Mouse (Mus musculus) lung, postnatal 25 days (tissue): ENCODE measurements at regions not wholly inside any gene's neighbourhood (a gene's known extent, or its start where the extent isn't known, plus 50 kb on each side); places are given as distances from the start of the nearest gene placed in this dataset.

Experiments used
- DNase-seq: peaks from one replicate; pipeline ENCODE4 v3.0.0; 2022; ENCODE audit warnings: low spot score

DNA sequence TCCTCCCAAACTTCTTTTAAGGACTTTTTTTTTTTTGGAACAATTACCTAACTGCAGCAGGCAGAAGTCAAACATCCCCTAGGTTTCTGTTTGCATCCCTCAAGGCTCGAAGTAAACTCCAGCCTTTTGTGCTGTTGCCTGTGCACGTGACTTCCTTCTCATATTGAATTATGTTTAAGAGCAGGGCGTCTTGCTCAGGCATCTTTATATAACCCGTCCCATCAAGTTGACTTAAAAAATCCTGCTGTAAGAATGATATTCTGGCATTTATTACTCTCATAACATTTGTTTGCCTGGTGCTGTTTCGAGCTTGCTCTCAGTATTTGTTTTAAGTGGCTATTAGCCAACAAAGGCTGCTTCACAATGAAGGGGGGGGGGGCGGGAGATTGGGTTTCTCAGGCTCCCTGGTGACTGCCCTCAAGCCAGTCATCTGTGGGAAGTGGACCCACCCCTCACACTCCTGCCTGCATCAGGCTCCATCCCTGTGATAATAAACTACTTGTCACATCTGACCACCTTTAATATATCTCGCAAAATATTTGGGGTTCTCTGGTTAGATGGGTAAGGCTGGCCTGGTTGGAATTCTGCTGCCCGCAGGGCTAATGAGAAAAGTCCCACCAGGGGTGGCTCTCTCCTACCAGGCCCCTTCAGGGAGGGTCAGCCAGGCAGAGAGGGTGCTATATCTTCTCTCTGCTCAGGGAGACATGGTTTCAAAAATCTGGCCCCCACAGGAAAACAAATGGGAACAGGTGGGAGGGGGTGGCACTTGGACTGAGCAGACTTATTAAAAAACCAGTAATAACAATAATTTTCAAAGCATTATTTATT lies 277.1 kb upstream of the Atp5g3 start:
- peak; percentile 8 for DNase-seq

DNA sequence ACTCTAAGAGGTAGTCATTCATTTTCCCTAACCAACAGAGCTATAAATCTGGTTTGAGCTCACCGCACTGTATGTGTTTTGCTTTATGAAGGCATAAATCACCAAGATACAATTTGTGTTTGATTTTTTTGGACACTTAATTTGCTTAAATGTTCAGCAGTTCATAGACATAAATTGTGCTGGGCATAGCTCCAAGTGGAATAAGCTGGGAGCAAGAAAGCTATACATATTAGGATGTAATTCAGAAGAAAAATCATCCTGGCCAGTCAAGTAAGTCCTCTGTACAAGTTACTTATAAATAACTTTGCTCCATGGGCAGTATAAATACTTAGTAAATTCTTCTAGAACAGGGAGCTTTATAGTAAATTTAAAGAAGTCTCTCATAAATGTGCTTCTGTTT lies 267.0 kb upstream of the Atp5g3 start:
- DNase-seq = no peak

DNA sequence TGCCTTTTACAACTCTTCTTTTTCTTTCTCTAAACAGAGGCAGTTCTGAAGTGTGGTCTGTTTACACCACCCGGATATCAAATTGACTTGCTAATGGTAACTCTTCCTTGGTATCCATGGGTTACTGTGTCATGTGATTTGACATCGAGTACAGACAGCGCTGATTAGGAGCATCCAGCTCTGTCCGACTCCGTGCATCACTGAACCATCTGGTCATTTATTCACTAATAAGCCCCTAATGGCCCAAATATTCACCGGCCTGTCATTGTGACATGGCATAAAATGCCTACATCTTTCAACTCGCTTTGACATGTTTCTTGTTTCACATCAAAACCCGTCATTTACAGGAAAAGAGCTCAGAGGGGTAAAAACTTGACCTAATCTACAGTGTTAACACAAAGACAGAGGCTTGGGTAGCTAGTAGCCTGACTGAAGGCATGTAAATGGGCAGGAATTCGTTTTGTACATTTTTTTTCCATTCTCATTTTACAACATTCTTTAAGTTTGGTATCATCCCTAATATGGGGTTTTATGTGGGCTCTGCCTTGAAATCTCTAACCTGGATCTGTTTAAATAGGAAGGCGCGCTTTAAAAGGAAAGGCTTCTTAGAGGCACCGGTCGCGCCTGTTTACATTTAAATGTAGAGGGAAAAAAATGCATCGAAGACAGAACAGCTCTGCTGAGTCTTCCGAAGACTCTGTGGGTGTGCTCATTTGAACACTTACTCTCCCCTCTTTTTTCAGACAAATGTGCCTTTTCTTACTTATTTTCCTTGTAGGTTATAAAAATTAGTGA lies 257.8 kb upstream of the Atp5g3 start:
- no peak for DNase-seq

DNA sequence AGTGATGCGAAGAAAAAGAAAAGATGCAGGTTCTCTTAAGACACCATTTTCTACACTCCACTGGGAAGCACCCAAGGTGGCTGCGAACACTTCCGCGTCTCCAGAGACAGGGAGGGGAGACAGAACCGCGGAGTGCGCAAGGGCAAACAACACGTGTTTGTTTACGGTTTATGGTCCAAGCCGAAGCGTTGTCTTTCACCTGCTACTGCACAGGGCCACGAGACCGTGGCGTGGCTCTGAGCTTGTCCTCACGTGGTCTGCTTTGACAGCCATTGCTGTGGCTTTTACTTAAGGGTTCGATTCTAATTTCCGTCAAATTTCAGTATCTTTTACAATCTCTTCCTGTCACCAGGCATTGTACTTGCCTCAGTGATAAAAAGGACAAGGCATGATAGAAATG lies 257.2 kb upstream of the Atp5g3 start:
- DNase-seq = no peak

DNA sequence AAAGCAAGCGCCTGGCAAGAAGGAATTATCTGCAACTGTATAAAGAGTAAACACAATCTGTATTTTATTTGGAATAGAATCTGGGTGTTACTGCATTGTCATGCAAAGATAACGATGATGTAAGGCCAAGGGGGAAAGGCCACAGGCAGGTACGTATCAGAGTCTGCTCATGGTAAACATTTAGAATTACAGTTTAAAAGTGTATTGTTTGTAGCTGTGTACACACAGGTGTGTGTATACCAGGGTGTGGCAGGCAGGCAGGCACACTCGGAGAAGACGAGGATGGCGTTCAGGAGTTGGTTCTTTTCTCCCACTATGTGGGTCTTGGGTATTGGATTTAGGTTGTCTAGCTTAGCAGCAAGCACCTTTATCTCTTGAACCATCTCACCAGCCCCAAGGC lies 242.9 kb upstream of the Atp5g3 start:
- DNase-seq = no peak

DNA sequence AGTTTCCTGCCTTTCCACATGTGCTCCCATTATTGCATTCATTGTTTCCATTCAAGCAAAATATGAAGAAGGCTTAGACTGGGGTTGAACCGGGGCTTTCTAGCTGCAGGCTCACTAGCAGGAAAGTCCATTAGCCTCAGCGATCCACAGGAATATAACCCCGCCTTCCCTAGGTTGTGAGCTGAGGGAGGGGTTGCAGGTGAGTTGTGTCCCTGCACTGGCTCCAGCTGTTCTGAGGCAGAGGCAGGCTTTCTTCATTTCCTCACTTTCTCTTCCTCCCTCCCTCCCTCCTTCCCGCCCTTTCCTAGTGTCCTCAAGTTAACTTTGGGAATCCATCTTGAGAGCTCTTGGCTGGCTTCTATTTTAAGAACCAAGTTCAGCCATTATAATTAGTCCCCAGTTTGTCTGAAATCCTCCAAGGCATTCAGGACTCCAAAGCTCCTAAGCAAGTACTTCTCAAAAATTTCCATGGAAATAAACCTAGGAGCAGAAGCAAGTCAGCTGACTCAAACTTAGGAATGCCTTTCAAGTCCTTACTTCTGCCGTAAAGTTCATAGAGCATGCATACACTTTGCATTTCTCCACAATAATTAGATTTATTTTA lies 242.2 kb upstream of the Atp5g3 start:
- DNase-seq = no peak

DNA sequence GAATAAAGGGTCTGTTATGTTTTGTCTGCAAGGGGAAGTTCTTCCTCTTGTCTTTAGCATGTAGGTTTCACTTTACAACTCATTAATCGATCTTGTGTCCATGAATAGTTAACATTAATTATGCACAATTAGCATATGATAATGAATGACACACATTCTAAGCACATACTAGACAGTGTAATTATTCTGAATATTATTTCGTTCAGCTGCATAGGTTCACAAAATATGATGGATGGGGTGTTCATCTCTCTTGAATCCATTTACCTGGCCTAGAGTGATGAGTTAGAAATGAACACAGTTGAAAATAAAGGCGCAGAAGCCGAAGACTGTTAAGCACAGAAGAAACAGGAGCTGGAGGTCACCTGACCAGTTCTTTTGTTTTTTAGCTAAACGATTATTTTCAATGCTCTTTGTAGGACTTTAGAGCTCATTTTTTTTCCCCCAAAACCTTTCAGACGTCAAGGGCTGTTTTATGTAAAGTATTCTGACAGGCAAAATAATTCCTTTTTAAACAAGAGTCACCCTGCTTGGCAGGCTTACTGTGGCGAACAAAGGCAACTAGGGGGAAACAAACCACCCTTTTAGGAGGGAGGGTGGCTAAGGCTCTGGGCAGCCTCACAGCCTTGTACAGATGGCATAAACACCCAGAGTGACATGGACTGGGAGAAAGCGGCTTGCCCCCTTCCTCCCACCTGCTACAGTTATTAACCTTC lies 241.6 kb upstream of the Atp5g3 start:
- DNase-seq = no peak

DNA sequence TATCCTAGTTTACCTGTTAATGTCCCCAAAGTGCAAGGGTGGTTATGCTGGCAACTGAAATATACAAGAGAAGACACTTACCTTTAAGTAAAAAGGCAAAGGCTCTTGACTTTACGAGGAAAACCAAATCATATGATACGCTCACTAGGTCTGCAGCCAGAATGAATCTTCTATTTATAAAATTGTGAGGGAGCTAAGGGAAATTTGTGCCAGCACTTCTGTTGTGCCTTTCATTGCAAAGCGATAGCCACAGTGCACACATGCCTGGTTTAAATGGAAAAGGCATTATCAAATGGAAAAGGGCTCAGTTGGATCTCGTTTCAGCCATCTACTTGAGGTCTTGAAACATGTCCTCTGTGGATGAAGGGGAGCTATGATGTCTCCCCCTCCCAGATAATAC lies 236.1 kb upstream of the Atp5g3 start:
- DNase-seq = no peak

DNA sequence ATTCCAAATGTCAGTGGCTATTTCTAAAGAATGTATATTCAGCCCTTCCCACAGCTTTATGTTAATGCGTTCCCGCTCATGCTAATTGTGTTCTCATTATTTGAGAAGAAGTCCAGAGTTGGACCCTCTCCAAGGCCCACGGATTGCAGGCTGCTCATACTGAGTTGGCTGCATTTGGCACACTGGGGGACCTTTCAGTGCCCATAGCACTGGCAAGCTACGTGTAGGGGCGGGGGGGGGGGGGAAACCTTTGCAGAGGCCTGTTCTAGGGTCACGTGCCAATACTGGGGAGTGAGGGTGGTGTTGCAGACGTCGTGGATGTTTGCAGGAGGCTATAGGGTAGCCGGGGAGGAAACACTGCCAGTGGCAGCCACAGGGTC lies 225.5 kb upstream of the Atp5g3 start:
- no peak for DNase-seq

DNA sequence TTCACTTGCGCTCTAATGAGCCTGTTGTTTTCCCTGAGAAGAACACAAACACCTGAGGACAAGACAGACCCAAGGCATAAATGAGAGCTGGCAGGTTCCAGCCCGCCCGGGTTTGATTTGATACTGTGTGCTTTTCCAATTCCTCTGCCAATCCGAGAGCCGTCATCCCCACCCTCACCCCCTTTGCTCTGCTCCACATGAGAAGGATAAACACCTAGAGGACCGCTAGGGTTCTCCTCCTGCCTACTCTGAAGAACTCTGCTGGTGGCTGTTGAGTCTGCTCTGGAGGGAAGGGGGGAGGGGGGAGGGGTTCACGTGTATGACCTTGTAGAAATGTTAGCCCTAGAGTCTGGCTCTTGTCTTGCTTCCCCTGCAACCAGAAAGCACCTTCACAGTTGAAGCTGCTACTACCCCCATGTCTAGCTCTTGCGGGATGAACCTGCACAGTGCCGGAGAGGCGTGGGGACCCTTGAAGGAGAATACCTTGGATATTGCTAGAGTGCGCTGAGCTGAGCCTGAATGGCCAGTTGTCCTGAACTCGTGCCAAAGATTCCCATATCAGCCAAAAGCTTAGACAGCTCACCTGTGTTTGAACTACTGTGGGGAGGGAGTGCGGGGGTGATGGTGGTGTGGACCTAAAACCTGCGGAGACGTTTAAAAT lies 225.0 kb upstream of the Atp5g3 start:
- no peak for DNase-seq

DNA sequence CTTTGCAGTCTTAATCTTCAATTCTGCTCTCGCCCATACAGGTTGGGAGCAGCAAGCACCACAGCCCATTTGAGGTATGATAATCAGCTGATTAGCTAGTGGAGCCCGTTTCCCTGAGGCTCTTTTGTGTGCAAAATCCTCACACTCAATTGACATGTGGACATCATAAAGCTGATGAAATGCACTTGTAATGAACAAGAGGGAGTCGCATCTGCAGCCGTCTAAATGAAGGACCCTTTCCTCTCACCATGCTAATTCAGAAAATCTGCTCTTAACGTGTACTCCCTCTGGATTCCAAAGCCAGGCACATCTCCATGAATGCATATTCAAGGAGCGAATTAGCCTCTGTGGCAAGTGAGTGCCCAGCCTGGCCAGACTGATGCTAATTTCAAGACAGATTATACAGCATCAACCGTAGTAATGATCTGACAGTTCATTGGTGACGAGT lies 219.0 kb upstream of the Atp5g3 start:
- no peak for DNase-seq

DNA sequence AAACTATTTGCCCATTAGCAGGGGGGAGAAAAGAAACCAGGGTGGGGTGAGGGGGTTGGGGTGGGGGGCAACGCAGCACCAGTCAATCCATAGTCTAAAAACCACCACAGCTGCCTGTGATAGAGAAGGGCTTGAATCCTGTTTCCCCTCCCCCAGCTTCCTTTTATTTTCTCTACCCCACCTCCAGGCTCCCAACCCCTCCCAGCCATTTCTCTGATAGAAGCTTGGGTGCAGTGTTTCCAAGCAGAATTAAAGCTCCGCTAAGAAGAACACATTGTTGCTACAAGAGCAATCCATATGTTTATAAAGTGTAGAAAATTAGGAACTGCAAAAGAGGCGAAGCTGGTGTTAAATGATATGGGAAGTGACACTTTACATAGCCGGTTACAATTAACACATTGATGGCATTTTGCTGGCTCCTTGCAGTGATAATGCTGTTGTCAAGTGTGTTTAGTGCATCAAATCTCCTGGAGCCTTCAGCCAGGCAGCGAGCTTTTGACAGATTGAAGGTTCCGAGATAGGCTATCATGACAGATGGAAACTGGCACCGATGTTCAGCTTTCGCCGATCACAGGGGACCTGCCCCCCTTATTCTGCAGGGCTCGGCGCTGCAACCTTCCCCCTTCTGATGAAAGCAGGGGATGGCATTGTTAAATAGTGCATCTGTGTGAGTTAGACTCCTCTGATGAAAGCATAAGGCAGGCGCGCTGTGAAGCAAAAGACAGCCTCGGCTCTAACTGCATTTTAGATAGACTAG lies 217.8 kb upstream of the Atp5g3 start:
- DNase-seq = no peak

DNA sequence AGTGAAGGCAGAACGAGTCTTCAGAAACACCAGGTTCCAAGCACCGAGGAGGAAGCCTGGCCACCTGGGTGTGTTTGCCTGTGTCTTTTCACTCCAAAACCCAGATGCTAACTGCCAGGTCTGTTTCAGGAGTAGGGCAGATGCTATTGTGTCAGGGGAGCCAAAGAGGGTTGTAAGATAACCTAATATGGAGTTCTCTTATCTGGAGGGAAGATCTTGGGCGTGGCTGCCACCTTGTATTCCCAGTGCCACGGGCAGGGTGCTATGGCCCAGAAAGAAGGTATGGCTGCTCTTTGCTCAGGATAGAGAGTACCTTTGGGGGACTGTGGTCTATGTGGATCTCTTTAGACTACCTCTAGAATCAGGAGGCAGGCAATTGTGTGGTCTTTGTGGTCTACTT lies 216.0 kb upstream of the Atp5g3 start:
- DNase-seq = no peak

DNA sequence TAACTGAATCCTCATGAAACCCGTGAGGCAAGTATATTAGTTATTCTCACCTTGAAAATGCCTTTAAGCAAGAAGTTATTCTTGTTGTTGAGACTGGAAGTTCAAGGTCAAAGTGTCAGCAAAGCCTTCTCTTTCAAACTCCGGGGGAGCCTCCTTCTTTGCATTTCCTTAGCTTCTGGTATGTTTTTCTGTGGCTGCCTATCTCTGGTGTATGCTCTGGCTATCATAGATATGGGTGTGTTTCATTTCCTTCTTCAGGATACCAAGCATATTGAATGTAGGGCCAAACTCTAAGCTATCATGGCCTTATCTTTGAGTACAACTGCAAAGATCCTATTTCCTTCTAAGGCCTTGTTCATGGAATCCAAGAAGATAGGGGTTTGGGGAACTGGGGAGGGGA lies 213.1 kb upstream of the Atp5g3 start:
- no peak for DNase-seq

DNA sequence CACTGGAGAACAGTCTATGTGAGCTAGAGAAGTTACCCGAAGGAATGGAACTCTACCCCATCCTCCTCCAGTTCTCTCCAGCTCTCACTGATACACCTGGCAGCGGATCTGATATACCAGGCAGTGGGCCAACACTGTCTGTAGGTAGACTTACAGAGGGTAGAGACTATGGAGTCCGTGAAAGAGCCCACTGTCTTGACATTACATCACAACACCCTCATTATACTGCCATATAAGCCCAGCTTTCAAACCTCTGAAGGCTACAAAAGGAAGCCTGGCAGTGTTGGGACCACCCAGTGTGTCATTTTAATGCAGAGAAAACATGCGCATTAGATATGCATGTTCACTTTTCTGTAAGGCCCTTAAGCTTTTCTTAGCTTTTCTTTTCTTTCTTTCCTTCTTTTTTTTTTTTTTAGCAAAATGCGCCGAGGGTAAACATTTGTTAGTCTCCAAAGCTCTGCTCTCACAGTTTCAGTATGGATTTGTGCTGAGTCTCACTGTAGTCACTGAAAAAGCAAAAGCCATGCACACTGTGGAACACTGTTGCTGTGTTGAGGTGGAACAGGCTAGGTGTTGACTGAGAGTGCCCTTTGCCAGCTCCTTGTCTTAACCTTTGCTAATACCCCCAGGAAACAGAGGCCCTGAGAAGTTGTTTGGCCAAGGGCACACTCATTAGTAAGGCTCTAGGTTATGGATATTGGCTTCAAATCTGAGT lies 212.4 kb upstream of the Atp5g3 start:
- DNase-seq = no peak

DNA sequence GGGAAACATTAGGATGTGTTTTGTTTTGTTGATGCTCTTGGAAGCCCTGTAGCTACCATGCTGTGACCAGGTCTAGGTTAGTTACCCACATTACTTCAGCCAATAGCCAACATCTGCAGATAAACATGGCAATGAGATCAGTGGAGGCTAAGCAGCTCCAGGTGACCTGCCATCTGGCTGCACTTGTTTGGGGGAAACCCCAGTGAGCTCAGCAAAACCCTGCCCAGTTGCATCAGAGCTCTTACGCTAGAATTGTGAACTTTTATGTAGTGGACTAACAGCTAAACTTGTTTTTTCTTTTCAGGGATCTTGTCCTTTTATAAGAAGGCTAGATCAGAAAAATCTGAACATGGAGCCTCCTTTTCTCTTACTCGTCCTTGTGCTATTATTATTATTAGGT lies 211.8 kb upstream of the Atp5g3 start:
- no peak for DNase-seq

DNA sequence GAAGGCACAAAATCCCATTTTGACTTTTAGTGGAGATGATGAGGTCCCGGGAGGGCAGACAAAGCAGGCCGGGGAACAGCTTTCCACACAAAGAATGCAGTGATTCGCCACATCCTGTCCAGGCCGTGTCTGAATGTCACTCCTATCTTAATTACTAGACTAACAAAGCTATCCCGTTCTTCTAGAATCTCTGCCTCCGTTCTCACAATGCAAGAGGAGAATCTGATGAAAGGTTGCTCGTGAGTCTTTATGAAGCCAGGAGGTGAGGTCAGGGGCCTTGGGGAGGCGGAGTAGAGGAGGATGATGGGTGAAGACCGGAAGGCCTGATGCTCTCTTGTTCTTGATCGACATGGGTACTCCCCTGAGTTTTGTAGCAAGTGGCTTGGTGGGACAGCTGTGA lies 208.9 kb upstream of the Atp5g3 start:
- DNase-seq = no peak

DNA sequence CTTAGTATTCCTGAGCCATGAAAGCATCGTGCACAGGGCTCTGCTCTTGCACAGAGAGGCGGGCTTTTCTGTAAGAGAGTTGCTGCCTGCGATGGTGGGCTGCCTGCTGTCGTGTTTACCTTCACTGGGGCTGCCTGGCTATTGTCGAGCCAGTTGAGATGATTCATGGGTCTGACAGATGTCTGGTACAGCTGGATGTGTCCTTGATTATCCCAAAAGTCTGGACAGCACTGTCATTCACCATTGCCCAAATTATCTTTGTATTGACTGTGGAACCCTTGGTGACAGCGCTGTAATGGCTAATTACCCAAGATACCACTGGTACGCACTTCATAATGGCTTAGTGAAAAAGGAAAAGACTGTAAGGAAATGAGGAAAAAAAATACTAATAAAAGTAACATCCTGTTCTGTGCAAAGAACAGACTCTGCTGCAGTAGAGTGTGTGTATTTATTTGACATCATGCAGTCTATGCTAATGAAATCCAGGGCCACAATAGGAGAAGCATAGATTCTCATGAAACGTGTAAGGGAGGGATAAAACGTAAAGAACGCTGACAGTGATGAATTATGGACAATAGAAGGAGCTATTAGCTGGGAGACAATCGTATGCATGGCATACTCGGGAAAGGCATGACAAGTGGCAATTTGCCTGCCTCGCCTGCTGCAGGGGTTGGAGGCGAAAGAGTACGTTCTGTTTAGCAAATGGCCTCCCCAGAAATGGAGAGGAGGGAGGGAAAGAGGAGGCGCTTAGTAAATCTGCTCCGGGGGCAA lies 208.2 kb upstream of the Atp5g3 start:
- DNase-seq = no peak

DNA sequence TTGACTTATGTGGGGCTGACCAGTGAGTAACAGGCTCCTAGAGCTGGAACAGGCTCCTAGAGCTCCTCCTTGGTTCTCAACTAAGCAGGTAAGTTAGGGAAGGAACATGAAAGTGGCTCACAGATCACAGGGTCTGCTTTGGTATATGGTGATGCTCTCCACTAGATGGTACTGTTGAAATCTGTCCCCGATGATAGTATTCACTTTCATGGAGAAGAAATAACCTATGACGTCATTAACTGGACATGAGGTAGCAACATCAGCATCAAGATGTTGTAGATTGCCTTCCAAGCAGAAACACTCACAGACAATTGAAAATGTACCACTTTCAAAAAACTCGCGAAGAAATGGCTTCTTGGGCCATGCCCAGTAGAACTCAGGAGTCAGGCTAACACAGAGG lies 195.3 kb upstream of the Atp5g3 start:
- DNase-seq = no peak
